Mouse (Mus musculus): ENCODE data around the gene Nxph1. TPM values are rescaled to one million over a fixed set of nuclear protein-coding genes. Genes with fewer than 3 reads are reported as not detected.

The Nxph1 gene
- total and polyA plus RNA-seq, 2 experiments from 2014 or later: 75.5 to 103 TPM

DNA sequence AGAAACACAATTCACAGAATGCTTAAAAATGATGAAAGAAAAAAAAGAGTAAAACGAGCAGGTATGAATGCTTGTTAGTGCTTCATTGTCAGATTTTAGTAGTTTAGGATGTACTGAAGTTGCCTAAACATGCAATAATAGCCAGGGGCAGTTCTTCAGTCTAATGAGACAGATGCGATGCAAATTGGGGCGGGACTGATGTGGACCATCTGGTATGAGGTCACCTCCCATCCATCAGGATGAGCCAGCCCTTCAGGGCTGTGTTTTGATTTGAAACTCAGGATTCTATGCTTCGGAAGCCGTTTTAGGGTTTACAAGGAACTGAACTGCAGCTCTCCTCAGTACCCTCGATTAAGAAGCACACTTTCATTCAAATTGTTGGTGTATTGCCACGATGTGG lies 121.7 kb downstream of the Nxph1 start:
- ATAC-seq (ENCODE audit: low FRiP score): 0 out of 2 replicates have a peak, but pooled peaks have one; percentile 38
- WGBS: 73% methylated on average over 7 of the region's 7 CpGs
- no peak overlapping the region for H3K27ac ChIP-seq (ENCODE audit: low read depth, low read length)

DNA sequence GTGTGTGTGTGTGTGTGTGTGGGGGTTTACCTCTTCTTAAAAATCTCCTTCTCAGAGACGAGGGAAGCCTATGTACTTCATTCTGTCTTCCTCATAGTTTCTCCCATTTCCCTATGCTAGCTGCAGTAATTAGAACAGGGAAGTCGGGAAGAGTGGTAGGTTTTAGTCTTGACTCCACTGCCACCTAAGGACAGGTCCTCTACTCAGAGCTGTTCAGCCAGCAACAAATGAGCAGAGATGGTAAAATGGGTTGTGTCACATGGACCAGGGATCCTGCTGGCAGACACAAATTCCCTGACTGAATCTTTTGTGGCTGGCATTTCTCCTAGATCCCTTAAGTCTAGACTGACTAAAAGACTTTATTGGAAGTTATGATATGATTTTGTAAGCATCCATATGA lies 128.2 kb downstream of the Nxph1 start:
- Histone ChIP-seq H3K9me3 (ENCODE audit: low read length) (no peaks in the 10 kb centered on the region), H3K36me3 (ENCODE audit: insufficient read depth, low read length) (no peaks in the 10 kb centered on the region), H3K4me1 (ENCODE audit: insufficient read depth, low read length) (no peaks in the 10 kb centered on the region), H3K27ac (ENCODE audit: low read depth, low read length) (no peak overlapping the region), H3K27me3 (ENCODE audit: insufficient read depth, low read length) (no peaks in the 10 kb centered on the region), H3K4me2 (ENCODE audit: low read depth, low read length, poor library complexity, severe bottlenecking) (no peak overlapping the region), H3K9ac (replicated peaks; ENCODE audit: low read length, poor library complexity, severe bottlenecking) (no peak overlapping the region), H3K4me3 (ENCODE audit: low read depth, low read length) (no peak overlapping the region)
- no peak for TF ChIP-seq CTCF (IDR thresholded peaks at IDR 0.05)
- WGBS: 59% methylated on average over 2 of the region's 2 CpGs
- no peak for DNase-seq (ENCODE audit: low spot score)
- no peak for ATAC-seq (ENCODE audit: low FRiP score)

More for the DNA sequence above, 121.7 kb downstream of the Nxph1 start:
- no peaks in the 10 kb centered on the region for H3K4me1 ChIP-seq (ENCODE audit: insufficient read depth, low read length)
- no peak overlapping the region for H3K4me2 ChIP-seq (ENCODE audit: low read depth, low read length, poor library complexity, severe bottlenecking)
- H3K4me3 ChIP-seq (ENCODE audit: low read depth, low read length): no peak overlapping the region
- no peaks in the 10 kb centered on the region for H3K9me3 ChIP-seq (ENCODE audit: low read length)
- no peaks in the 10 kb centered on the region for H3K36me3 ChIP-seq (ENCODE audit: insufficient read depth, low read length)
- H3K9ac ChIP-seq (replicated peaks; ENCODE audit: low read length, poor library complexity, severe bottlenecking): no peak overlapping the region
- TF ChIP-seq CTCF (IDR thresholded peaks at IDR 0.05): no peak
- DNase-seq (ENCODE audit: low spot score): no peak
- H3K27me3 ChIP-seq (ENCODE audit: insufficient read depth, low read length): no peaks in the 10 kb centered on the region

DNA sequence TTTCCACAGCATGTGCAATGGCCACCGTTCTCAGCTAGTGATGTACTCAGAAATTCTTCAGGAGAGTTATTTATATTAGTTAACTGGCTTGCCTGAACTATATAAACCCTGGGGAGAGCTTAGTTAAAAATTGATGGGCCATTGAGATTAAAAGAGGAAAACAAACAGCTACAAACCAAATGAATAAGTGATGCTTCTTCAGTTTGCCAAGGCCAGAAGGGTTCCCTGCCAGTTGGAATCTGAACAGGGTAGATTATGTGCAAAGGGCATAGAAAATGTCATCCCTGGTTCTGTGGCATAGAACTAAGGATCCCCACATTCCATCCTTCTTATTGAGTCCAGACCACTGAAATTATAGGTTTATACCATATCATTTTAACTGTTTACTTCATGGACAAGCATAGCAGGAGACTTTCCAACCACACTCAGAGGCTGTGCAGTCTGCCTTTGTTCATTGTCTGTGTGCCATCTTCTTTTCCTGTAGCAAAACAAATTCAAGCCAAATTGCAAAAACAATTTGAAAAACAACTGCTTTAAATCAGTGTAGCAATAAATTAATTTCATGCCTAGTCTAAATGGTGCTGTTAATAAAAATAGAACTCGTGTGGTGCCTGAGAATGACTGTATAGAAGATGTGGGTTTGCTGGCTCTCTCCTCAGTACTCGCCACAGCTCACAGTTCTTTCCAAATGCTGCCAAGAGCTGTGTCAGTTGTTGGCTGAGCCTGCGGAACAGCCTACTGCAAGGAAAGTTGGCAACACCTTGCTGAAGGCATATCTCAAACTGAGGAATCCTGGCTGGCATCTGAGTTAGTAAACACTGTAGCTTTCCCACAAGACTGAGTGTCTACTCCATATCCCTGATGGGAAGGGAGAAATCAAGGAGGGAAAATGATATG lies 129.8 kb downstream of the Nxph1 start:
- H3K9me3 ChIP-seq (ENCODE audit: low read length): no peaks in the 10 kb centered on the region
- ATAC-seq (ENCODE audit: low FRiP score) (no peak), DNase-seq (ENCODE audit: low spot score) (peak; percentile 79)
- H3K9ac ChIP-seq (replicated peaks; ENCODE audit: low read length, poor library complexity, severe bottlenecking): no peak overlapping the region
- 66% methylated on average over 4 of the region's 4 CpGs for WGBS
- H3K27ac ChIP-seq (ENCODE audit: low read depth, low read length): no peak overlapping the region
- no peaks in the 10 kb centered on the region for H3K27me3 ChIP-seq (ENCODE audit: insufficient read depth, low read length)
- no peak overlapping the region for H3K4me3 ChIP-seq (ENCODE audit: low read depth, low read length)
- no peaks in the 10 kb centered on the region for H3K4me1 ChIP-seq (ENCODE audit: insufficient read depth, low read length)
- H3K4me2 ChIP-seq (ENCODE audit: low read depth, low read length, poor library complexity, severe bottlenecking): no peak overlapping the region
- no peaks in the 10 kb centered on the region for H3K36me3 ChIP-seq (ENCODE audit: insufficient read depth, low read length)
- TF ChIP-seq CTCF (IDR thresholded peaks at IDR 0.05): no peak

DNA sequence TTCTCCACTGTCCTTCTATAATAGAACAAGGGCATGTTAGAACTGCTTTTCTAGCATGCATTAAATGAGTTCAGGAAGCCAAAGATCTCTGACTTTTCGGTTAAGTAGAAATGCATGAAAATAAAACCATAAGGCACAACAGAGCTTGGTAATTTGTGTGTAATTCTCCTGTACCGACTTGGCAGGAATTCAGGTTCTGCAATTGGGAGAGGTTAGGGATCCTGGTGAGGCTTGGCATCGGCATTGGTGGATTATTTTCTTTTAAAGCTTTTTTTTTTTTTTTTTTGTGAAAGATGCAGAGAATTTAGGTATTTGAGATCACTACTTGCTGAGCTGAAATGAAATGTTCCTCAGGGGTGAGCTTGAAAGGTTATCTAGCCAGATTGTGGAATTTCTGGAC lies 135.6 kb downstream of the Nxph1 start:
- Histone ChIP-seq H3K4me1 (ENCODE audit: insufficient read depth, low read length) (no peaks in the 10 kb centered on the region), H3K4me3 (ENCODE audit: low read depth, low read length) (no peak overlapping the region), H3K27ac (ENCODE audit: low read depth, low read length) (no peak overlapping the region), H3K36me3 (ENCODE audit: insufficient read depth, low read length) (no peaks in the 10 kb centered on the region), H3K4me2 (ENCODE audit: low read depth, low read length, poor library complexity, severe bottlenecking) (no peak overlapping the region), H3K9me3 (ENCODE audit: low read length) (no peaks in the 10 kb centered on the region), H3K27me3 (ENCODE audit: insufficient read depth, low read length) (no peaks in the 10 kb centered on the region), H3K9ac (replicated peaks; ENCODE audit: low read length, poor library complexity, severe bottlenecking) (no peak overlapping the region)
- ATAC-seq (ENCODE audit: low FRiP score) (no peak), DNase-seq (ENCODE audit: low spot score) (no peak)
- TF ChIP-seq CTCF (IDR thresholded peaks at IDR 0.05): no peak
- 62% methylated on average over 3 of the region's 3 CpGs for WGBS

DNA sequence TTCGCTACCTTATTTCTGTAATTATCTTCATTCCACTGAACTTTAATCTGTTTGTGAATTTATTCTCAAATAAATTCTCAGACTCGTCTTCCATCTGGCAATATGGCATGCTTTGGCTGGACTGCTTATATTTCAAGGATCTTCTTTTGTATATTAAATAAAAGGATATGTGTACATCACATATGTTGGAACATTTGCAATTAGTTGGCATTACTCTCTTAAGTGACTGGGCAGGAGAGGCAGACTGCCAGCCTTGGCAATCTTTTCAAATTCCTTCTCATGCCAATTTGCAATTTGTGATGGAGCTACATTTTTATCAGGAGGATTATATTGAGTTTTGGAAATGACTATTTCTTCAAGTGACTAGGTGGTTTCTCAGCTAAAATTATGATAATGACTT lies 149.1 kb downstream of the Nxph1 start:
- DNase-seq (ENCODE audit: low spot score) (peak; percentile 22), ATAC-seq (ENCODE audit: low FRiP score) (no peak)
- no peak for TF ChIP-seq CTCF (IDR thresholded peaks at IDR 0.05)
- H3K27me3 ChIP-seq (ENCODE audit: insufficient read depth, low read length): no peaks in the 10 kb centered on the region
- no peaks in the 10 kb centered on the region for H3K9me3 ChIP-seq (ENCODE audit: low read length)
- no peaks in the 10 kb centered on the region for H3K4me1 ChIP-seq (ENCODE audit: insufficient read depth, low read length)
- H3K4me2 ChIP-seq (ENCODE audit: low read depth, low read length, poor library complexity, severe bottlenecking): no peak overlapping the region
- H3K4me3 ChIP-seq (ENCODE audit: low read depth, low read length): no peak overlapping the region
- no peaks in the 10 kb centered on the region for H3K36me3 ChIP-seq (ENCODE audit: insufficient read depth, low read length)
- H3K27ac ChIP-seq (ENCODE audit: low read depth, low read length): no peak overlapping the region
- 88% methylated on average over 2 of the region's 2 CpGs for WGBS
- no peak overlapping the region for H3K9ac ChIP-seq (replicated peaks; ENCODE audit: low read length, poor library complexity, severe bottlenecking)

DNA sequence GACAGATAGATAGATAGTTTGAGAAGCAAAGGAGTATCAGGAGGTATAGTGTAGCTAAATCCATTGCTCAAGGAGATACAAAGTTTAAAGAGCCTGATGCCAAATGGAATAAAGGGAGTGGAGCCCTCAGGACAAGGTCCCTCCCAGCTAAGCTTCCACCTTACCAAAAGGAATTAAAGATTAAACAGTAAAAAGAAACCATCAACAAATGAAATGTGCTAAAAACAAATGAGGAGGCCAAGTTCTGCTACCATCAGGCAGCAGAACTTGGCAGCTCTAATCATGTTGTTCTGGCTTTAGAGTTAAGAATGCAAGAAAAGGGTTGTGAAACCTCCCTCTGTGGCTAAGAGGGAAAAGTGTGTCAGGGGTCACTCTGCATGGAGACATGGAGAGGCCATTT lies 159.1 kb downstream of the Nxph1 start:
- no peaks in the 10 kb centered on the region for H3K27me3 ChIP-seq (ENCODE audit: insufficient read depth, low read length)

More for the DNA sequence above, 159.1 kb downstream of the Nxph1 start:
- DNase-seq (ENCODE audit: low spot score) (no peak), ATAC-seq (ENCODE audit: low FRiP score) (no peak)
- Histone ChIP-seq H3K27ac (ENCODE audit: low read depth, low read length) (no peak overlapping the region), H3K4me2 (ENCODE audit: low read depth, low read length, poor library complexity, severe bottlenecking) (no peak overlapping the region), H3K9ac (replicated peaks; ENCODE audit: low read length, poor library complexity, severe bottlenecking) (no peak overlapping the region), H3K9me3 (ENCODE audit: low read length) (no peaks in the 10 kb centered on the region), H3K4me1 (ENCODE audit: insufficient read depth, low read length) (no peaks in the 10 kb centered on the region), H3K36me3 (ENCODE audit: insufficient read depth, low read length) (no peaks in the 10 kb centered on the region), H3K4me3 (ENCODE audit: low read depth, low read length) (no peak overlapping the region)
- TF ChIP-seq CTCF (IDR thresholded peaks at IDR 0.05): no peak
